Mouse (Mus musculus) intestine, embryonic 15.5 days (tissue): ENCODE results near the gene Crebl2. TPM values are rescaled to one million over a fixed set of nuclear protein-coding genes. Genes with fewer than 3 reads are reported as not detected.

Experiments used
- ATAC-seq: fragments of 200-750 bp; cut with Nextera tagmentation; 2 replicates; pipeline ENCODE4 v1.8.0; 2017; ENCODE audit warnings: moderate TSS enrichment, moderate library complexity
- H3K27ac ChIP-seq: fragments of 300-500 bp; sonication (generic); 2 replicates; pipeline ENCODE4 v1.5.1; 2015; ENCODE audit warnings: mild to moderate bottlenecking, inconsistent platforms
- H3K27me3 ChIP-seq: fragments of 300-500 bp; sonication (generic); replicated peaks from 2 replicates; pipeline ENCODE4 v1.6.1; 2015; ENCODE audit warnings: inconsistent platforms
- H3K36me3 ChIP-seq: fragments of 300-500 bp; sonication (generic); 2 replicates; pipeline ENCODE4 v1.6.1; 2015; ENCODE audit warnings: inconsistent platforms
- H3K4me1 ChIP-seq: fragments of 300-500 bp; sonication (generic); replicated peaks from 2 replicates; pipeline ENCODE4 v1.6.1; 2015; ENCODE audit warnings: inconsistent platforms
- H3K4me2 ChIP-seq: fragments of 300-500 bp; sonication (generic); replicated peaks from 2 replicates; pipeline ENCODE4 v1.6.1; 2015; ENCODE audit warnings: mild to moderate bottlenecking, inconsistent platforms
- H3K4me3 ChIP-seq: fragments of 300-500 bp; sonication (generic); replicated peaks from 2 replicates; pipeline ENCODE4 v1.5.1; 2015; ENCODE audit warnings: inconsistent platforms
- H3K9ac ChIP-seq: fragments of 300-500 bp; sonication (generic); 2 replicates; pipeline ENCODE4 v1.6.1; 2015; ENCODE audit warnings: inconsistent platforms
- H3K9me3 ChIP-seq: fragments of 300-500 bp; sonication (generic); 2 replicates; pipeline ENCODE4 v1.6.1; 2016; ENCODE audit warnings: inconsistent platforms
- WGBS: fragments of 180-500 bp; shearing (Covaris S2); methylation state at CpG from one replicate; pipeline ENCODE4 v1.1.7; 2015; 5-methylcytosine and 5-hydroxymethylcytosine counted together
- polyA plus RNA-seq: library from polyadenylated mRNA; unstranded; fragments of >200 nt; fragmentation: Nextera tagmentation; extraction: Ambion mirVana; gene quantifications from 2 replicates; pipeline ENCODE4 v1.2.1, GENCODE M21; 2015

The Crebl2 gene
- polyA plus RNA-seq, 1 experiment from 2014 or later, result 3.6 TPM

DNA sequence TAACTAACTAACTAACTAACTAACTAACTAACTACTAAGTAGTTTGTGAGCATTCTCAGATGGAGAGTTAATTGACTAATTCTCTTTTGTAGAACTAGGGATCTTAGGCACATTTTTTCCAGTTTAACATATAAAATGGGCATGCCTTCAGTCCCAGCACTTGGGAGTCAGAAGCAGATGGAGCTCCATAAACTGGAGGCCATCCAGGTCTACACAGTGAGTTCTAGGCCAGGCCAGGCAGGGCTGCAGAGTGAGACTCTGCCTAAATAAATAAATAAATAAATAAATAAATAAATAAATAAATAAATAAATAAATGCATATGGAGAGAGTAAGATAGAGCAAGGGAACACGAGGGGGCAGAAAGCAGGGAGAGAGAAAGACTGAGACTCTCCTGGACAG is 47.9 kb downstream of the Crebl2 start:
- 69% methylated on average over 1 of the region's 1 CpGs for WGBS

DNA sequence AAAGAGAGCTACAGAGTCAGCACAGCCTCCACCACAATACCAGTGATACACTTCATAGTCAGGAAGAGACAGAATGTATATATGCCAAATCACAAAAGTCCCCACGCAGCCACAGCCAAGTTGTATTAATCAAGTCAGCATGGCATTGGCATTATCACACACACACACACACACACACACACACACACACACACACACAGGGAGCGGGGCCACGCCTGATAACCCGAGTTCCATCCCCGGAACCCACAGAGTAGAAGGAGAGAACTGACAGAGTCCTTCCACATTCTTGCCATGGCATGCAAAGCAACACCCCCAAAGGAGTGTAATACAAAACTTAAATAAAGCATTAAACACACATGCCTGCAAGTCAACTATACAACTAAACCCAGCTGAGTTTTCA is 49.6 kb downstream of the Crebl2 start:
- Histone ChIP-seq H3K27ac (no peak overlapping the region), H3K4me3 (no peak overlapping the region), H3K9me3 (no peaks in the 10 kb centered on the region), H3K36me3 (no peaks in the 10 kb centered on the region), H3K4me2 (no peak overlapping the region), H3K27me3 (no peaks in the 10 kb centered on the region), H3K9ac (no peak overlapping the region), H3K4me1 (no peaks in the 10 kb centered on the region)
- no peak for ATAC-seq
- WGBS, result 91% methylated on average over 5 of the region's 5 CpGs

More for the DNA sequence above, 47.9 kb downstream of the Crebl2 start:
- ATAC-seq, result no peak
- no peaks in the 10 kb centered on the region for H3K4me1 ChIP-seq
- no peaks in the 10 kb centered on the region for H3K9me3 ChIP-seq
- no peaks in the 10 kb centered on the region for H3K36me3 ChIP-seq
- no peaks in the 10 kb centered on the region for H3K27me3 ChIP-seq
- no peak overlapping the region for H3K4me3 ChIP-seq
- no peak overlapping the region for H3K9ac ChIP-seq
- H3K27ac ChIP-seq, result no peak overlapping the region
- H3K4me2 ChIP-seq, result no peak overlapping the region

DNA sequence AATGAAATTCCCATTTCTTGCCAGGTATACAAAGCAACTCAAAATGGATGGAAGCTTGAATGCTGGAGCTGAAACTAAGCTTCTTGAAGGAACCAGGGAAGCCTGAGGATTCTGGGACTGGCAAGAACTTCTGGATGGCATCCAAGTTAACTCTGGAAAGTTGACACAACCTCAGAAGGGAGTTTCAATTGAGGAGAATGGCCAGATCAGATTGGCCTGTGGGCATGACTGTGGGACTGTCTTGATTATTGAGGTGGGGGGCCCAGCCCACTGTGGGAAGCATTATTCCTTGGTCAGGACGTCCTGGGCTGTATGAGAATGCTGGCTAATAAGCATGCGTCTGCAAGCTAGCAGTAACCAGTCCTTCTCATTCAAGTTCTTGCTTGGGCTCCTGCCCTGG is 50.1 kb downstream of the Crebl2 start:
- Histone ChIP-seq H3K4me2 (no peak overlapping the region), H3K9ac (no peak overlapping the region), H3K4me1 (no peaks in the 10 kb centered on the region), H3K4me3 (no peak overlapping the region), H3K9me3 (no peaks in the 10 kb centered on the region), H3K27me3 (no peaks in the 10 kb centered on the region), H3K27ac (no peak overlapping the region), H3K36me3 (no peaks in the 10 kb centered on the region)
- 69% methylated on average over 2 of the region's 2 CpGs for WGBS
- no peak for ATAC-seq

DNA sequence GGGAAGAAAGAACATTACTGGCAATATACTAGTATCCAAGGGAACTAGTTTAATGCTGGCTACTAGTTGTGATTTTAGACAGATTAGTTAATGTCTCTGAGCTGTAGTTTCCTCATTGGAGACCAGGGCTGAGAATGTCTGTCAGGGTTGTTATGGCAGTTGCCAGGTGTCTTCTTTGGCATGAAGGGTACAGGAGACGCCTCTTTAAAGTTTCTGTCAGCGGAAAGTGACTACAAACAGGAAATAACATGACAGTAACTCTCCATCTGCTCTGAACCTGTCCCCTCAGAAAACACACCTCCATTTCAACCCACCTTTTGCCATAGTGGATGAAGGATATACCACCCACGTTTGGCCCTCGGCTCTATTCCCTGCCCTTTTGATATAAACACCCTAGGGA is 53.7 kb downstream of the Crebl2 start:
- H3K36me3 ChIP-seq, result no peaks in the 10 kb centered on the region
- WGBS, result 83% methylated on average over 4 of the region's 4 CpGs
- no peak overlapping the region for H3K9ac ChIP-seq
- H3K4me2 ChIP-seq, result no peak overlapping the region
- no peaks in the 10 kb centered on the region for H3K27me3 ChIP-seq
- no peak overlapping the region for H3K4me3 ChIP-seq
- 0 out of 2 replicates have a peak, but pooled peaks cover 4% of the 10 kb centered on the region for H3K4me1 ChIP-seq
- no peak overlapping the region for H3K27ac ChIP-seq
- no peaks in the 10 kb centered on the region for H3K9me3 ChIP-seq
- ATAC-seq, result no peak

DNA sequence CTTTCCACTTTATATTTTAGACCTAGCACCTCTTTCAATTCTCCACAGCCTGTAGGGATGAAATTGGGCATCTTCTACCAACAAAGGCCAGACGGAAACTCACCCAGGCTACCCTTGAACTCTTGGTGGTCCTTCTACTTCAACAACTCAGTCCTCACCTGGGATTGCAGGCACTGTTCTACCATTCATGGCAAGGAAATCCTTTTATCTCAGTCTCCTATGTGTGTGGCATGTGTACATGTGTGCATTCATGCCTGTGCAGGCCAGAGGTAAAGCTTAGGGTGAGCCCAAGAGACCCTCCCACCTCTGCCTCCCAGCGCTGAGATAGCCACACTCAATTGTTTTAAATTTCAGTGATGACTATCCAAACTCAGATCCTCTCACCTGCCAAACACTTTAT is 55.6 kb downstream of the Crebl2 start:
- Histone ChIP-seq H3K9ac (no peak overlapping the region), H3K4me1 (0 out of 2 replicates have a peak, but pooled peaks cover 4% of the 10 kb centered on the region), H3K27me3 (no peaks in the 10 kb centered on the region), H3K4me3 (no peak overlapping the region), H3K27ac (no peak overlapping the region), H3K9me3 (no peaks in the 10 kb centered on the region), H3K36me3 (no peaks in the 10 kb centered on the region), H3K4me2 (no peak overlapping the region)
- WGBS, result 89% methylated on average over 2 of the region's 2 CpGs
- ATAC-seq, result no peak

DNA sequence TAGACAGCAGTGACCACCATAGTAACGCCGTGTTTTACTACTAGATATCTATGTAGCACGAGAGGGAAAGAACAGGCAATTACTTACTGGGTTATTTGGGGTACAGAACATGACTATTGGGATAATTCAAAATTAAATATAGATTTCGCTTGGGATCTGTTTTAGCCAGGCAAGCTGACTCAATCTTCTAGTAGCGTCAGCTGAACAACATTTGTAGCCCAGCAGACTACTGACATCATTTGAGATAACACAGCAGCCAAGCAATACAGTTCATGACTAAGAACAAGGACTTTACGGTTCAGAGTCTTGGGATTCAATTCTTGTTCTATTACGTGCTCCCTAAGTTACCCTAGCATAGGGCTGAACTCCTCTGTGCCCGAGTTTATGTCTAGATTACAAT is 56.5 kb downstream of the Crebl2 start:
- no peak overlapping the region for H3K4me3 ChIP-seq
- 79% methylated on average over 8 of the region's 8 CpGs for WGBS

DNA sequence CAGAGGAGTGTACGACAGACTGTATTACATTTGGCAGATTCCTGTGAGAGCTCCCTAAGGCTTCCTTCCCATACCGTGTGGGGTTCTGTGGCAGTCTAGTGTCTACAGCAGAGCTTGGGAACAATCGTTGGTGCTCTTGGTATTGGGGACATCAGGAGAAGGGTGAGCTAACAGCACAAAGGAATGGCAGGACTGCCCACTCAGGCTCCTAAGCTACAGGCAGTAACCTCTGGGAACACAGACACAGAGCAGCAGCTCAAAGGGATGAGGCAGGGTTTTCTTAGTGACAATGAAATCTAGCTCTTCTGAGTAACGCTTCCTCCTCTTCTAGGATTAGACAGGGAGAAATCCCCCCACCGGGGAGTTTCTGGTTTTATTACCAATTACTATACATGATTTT is 57.1 kb downstream of the Crebl2 start:
- no peaks in the 10 kb centered on the region for H3K36me3 ChIP-seq
- no peak overlapping the region for H3K27ac ChIP-seq
- H3K4me2 ChIP-seq, result peak overlapping the region; percentile 43
- no peaks in the 10 kb centered on the region for H3K27me3 ChIP-seq
- no peak for ATAC-seq
- 0 out of 2 replicates have a peak, but pooled peaks cover 4% of the 10 kb centered on the region for H3K4me1 ChIP-seq
- H3K4me3 ChIP-seq, result no peak overlapping the region
- 38% methylated on average over 5 of the region's 5 CpGs for WGBS
- H3K9ac ChIP-seq, result no peak overlapping the region; the same call in 1 of the 2 replicates
- H3K9me3 ChIP-seq, result no peaks in the 10 kb centered on the region

More for the DNA sequence above, 56.5 kb downstream of the Crebl2 start:
- Histone ChIP-seq H3K9ac (no peak overlapping the region), H3K4me1 (0 out of 2 replicates have a peak, but pooled peaks cover 4% of the 10 kb centered on the region), H3K9me3 (no peaks in the 10 kb centered on the region), H3K27me3 (no peaks in the 10 kb centered on the region), H3K4me2 (no peak overlapping the region), H3K27ac (no peak overlapping the region), H3K36me3 (no peaks in the 10 kb centered on the region)
- ATAC-seq, result no peak

DNA sequence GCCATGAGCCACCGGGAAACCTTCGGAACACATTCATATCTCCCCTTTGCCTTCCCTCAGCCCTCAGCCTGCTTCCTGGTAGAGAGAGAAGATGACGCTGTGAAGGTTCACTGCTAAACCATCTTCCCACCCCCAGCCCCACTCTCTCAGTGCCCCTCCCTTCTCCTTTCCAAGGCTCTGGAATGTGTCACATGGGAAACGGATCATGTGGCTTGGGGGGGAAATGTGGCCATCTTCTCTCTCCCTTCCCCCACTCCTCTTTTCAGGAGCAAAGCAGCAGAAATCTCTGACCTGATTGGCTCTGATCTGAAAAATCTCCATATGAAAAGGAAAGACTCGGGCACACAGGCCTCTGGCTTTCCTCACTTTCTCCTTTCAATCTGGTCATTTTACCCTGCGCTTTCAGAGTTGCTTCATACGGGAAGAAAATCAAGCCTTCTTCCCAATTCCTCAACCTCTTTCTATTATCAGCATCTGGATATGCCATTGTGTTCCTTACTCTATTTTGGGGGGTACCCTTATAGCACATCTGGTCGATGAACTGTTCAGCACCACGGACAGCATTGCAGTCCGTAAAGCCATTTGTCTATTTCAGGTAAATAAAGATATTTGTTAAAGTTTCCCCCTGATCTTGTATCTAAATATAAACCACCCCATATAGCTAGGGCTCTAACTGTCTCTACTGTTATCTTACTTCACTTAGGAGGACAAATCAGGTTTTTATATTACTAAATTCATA is 57.9 kb downstream of the Crebl2 start:
- peak overlapping the region; percentile 20 for H3K4me3 ChIP-seq
- H3K4me1 ChIP-seq, result 0 out of 2 replicates have a peak, but pooled peaks cover 4% of the 10 kb centered on the region

DNA sequence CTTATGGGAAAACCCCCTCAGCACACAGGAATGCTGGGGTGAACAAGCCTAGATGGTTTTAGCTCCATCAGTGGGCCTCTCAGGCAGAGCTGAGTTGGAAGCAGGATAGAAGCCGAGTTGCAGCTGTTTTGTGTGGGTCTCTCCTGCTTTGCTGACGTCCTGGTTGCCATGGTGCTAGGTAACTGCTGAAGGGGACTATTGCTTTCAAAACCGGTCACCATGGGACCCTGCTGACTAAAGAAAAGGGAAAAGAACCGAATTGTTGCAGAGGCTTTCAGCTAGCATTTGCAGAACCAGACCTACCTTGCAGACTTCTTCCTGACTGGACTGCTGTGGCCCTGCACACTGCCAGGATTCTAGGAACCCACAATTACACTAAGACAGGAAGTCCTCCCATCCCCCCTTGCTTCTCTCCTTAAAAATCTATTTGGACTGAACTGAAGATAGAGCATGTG is 58.6 kb downstream of the Crebl2 start:
- no peak overlapping the region for H3K9ac ChIP-seq
- H3K27me3 ChIP-seq, result no peaks in the 10 kb centered on the region
- H3K27ac ChIP-seq, result no peak overlapping the region
- ATAC-seq, result no peak
- H3K4me2 ChIP-seq, result no peak overlapping the region
- no peaks in the 10 kb centered on the region for H3K36me3 ChIP-seq
- 0 out of 2 replicates have a peak, but pooled peaks cover 4% of the 10 kb centered on the region for H3K4me1 ChIP-seq
- no peaks in the 10 kb centered on the region for H3K9me3 ChIP-seq
- WGBS, result 9% methylated on average over 4 of the region's 4 CpGs
- no peak overlapping the region for H3K4me3 ChIP-seq

More for the DNA sequence above, 57.9 kb downstream of the Crebl2 start:
- Histone ChIP-seq H3K9ac (no peak overlapping the region), H3K9me3 (no peaks in the 10 kb centered on the region), H3K27me3 (no peaks in the 10 kb centered on the region), H3K4me2 (peak overlapping the region; percentile 43), H3K36me3 (no peaks in the 10 kb centered on the region), H3K27ac (no peak overlapping the region)
- 5% methylated on average over 10 of the region's 10 CpGs for WGBS
- ATAC-seq, result peak; percentile 70; the same call in 1 of the 2 replicates

DNA sequence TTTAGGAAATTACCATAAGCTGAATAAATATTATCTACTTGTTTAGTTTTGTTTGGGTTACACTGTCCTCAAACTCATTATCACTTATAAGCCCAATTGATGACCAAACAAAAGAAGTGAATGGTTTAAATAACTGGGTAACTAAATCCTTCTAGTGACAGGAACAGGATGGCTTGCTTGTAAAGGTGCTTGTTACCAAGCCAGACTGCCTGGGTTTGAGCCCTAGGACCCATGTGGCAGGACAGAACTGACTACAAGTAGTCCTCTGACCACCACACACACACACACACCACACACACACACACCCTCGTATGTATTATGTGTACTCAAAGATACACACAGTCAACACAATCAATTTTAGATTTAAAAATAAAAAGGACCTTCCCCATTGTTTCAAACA is 59.8 kb downstream of the Crebl2 start:
- no peaks in the 10 kb centered on the region for H3K9me3 ChIP-seq
- no peak overlapping the region for H3K4me3 ChIP-seq
- H3K27me3 ChIP-seq, result no peaks in the 10 kb centered on the region
- H3K4me1 ChIP-seq, result 0 out of 2 replicates have a peak, but pooled peaks cover 4% of the 10 kb centered on the region
- no peak for ATAC-seq
- no peak overlapping the region for H3K27ac ChIP-seq
- H3K9ac ChIP-seq, result no peak overlapping the region
- 89% methylated on average over 1 of the region's 1 CpGs for WGBS
- H3K4me2 ChIP-seq, result no peak overlapping the region
- H3K36me3 ChIP-seq, result no peaks in the 10 kb centered on the region

DNA sequence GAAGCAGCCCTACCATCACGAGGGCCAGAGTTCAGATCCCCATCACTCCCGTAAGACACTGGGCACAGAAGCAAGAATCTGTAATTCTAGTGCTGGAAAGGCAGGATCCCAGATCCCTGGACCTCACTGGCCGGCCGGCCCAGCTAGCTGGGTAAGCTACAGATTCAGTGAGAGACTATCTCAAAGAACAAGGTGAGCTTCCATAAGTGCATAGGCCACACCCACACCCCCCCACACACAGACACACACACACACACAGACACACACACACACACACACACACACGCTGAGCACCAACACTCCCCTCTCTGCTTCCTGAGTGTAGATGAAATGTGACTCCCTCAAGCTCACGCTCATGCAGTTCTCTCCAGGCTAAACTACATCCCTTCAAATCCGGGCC is 60.5 kb downstream of the Crebl2 start:
- no peak overlapping the region for H3K4me2 ChIP-seq
- no peak overlapping the region for H3K27ac ChIP-seq
- no peak for ATAC-seq
- H3K9ac ChIP-seq, result no peak overlapping the region
- no peaks in the 10 kb centered on the region for H3K36me3 ChIP-seq
- no peaks in the 10 kb centered on the region for H3K27me3 ChIP-seq
- H3K9me3 ChIP-seq, result no peaks in the 10 kb centered on the region
- H3K4me3 ChIP-seq, result no peak overlapping the region
- WGBS, result 80% methylated on average over 7 of the region's 7 CpGs
- H3K4me1 ChIP-seq, result 0 out of 2 replicates have a peak, but pooled peaks cover 4% of the 10 kb centered on the region

DNA sequence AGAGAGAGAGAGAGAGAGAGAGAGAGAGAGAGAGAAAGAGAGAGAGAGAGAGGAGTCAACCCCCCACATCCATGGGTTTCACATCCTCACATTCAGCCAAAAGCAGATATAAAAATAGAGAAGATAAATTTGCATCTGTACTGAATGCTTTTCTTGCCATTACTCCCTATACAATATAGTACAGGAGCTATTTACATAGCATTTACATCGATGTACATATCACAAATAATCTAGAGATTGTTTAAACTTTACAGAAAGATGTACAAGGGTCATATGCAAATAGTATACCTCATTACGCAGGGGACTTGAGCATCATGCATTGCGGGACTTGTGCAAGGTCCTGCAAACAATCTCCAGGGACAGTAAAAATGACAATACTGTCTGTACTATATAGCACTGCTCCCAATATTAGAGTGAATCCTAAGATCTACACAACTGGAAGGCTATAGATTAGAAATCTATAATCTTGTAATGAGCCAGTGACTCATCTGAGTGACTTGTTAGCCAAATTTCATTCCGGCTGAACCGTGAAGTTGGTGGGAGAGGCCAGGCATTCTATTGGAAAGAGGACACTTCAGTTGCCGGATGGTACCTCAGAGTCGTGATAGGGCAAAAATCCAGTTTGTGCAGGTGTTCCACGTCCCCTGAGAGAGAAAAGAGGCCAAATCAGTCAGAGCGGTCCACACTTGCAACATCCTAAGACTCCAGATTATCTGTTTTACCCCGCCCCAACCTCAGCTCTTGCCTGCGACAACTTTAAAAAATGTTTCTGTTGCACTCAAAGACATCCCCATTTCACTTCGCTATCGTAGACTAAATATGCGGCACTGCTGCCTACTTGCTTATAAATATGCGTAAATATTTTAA is 66.8 kb downstream of the Crebl2 start:
- H3K9me3 ChIP-seq, result no peaks in the 10 kb centered on the region
- 43% methylated on average over 15 of the region's 15 CpGs for WGBS
- no peaks in the 10 kb centered on the region for H3K27me3 ChIP-seq
- H3K4me1 ChIP-seq, result 0 out of 2 replicates have a peak, but pooled peaks cover 4% of the 10 kb centered on the region
- H3K4me2 ChIP-seq, result peak overlapping the region; percentile 74
- H3K4me3 ChIP-seq, result peak overlapping the region; percentile 47
- H3K27ac ChIP-seq, result peak overlapping the region; percentile 99; the same call in 1 of the 2 replicates
- H3K9ac ChIP-seq, result peak overlapping the region; percentile 47; the same call in 1 of the 2 replicates
- no peaks in the 10 kb centered on the region for H3K36me3 ChIP-seq
- ATAC-seq, result no peak
